Mouse (Mus musculus) heart, embryonic 11.5 days (tissue): ENCODE measurements around the gene Arhgef40. TPM values are rescaled to one million over a fixed set of nuclear protein-coding genes. Genes with fewer than 3 reads are reported as not detected.

Experiments used
- ATAC-seq: fragments of 200-750 bp; cut with Nextera tagmentation; replicated peaks from 2 replicates; pipeline ENCODE4 v1.8.0; 2017; ENCODE audit warnings: moderate library complexity; ENCODE audit not compliant: insufficient number of reproducible peaks, low FRiP score, low TSS enrichment
- H3K27ac ChIP-seq: fragments of 300-500 bp; sonication (generic); 2 replicates; pipeline ENCODE4 v1.5.1; 2014; ENCODE audit warnings: mild to moderate bottlenecking, low read depth, low read length
- H3K27me3 ChIP-seq: fragments of 300-500 bp; sonication (generic); 2 replicates; pipeline ENCODE4 v1.6.1; 2014; ENCODE audit warnings: mild to moderate bottlenecking, low read length, mixed read lengths; ENCODE audit not compliant: control insufficient read depth, insufficient read depth
- H3K36me3 ChIP-seq: fragments of 300-500 bp; sonication (generic); 2 replicates; pipeline ENCODE4 v1.6.1; 2014; ENCODE audit warnings: mild to moderate bottlenecking, low read length, moderate library complexity, mixed read lengths; ENCODE audit not compliant: control insufficient read depth, insufficient read depth
- H3K4me1 ChIP-seq: fragments of 300-500 bp; sonication (generic); 2 replicates; pipeline ENCODE4 v1.6.1; 2014; ENCODE audit warnings: low read length; ENCODE audit not compliant: control insufficient read depth, insufficient read depth
- H3K4me2 ChIP-seq: fragments of 300-500 bp; sonication (generic); 2 replicates; pipeline ENCODE4 v1.6.1; 2014; ENCODE audit warnings: mild to moderate bottlenecking, moderate library complexity
- H3K4me3 ChIP-seq: fragments of 300-500 bp; sonication (generic); 2 replicates; pipeline ENCODE4 v1.5.1; 2014; ENCODE audit warnings: low read depth, low read length
- H3K9ac ChIP-seq: fragments of 300-500 bp; sonication (generic); 2 replicates; pipeline ENCODE4 v1.6.1; 2014; ENCODE audit warnings: mild to moderate bottlenecking, low read depth, low read length, moderate library complexity
- H3K9me3 ChIP-seq: fragments of 300-500 bp; sonication (generic); replicated peaks from 2 replicates; pipeline ENCODE4 v1.6.1; 2016; ENCODE audit warnings: low read length; ENCODE audit not compliant: control insufficient read depth
- WGBS: fragments of 180-500 bp; shearing (Covaris S2); extraction: QIAGEN DNeasy Blood & Tissue Kit; methylation state at CpG from one replicate; pipeline ENCODE4 v1.1.7; 2014; ENCODE audit not compliant: insufficient replicate concordance; 5-methylcytosine and 5-hydroxymethylcytosine counted together
- polyA plus RNA-seq: library from polyadenylated mRNA; unstranded; fragments of >200 nt; fragmentation: Nextera tagmentation; extraction: Ambion mirVana; gene quantifications from 2 replicates; pipeline ENCODE4 v1.2.1, GENCODE M21; 2014

Arhgef40 gene
- polyA plus RNA-seq, 1 experiment from 2014 or later: 58.3 TPM

DNA sequence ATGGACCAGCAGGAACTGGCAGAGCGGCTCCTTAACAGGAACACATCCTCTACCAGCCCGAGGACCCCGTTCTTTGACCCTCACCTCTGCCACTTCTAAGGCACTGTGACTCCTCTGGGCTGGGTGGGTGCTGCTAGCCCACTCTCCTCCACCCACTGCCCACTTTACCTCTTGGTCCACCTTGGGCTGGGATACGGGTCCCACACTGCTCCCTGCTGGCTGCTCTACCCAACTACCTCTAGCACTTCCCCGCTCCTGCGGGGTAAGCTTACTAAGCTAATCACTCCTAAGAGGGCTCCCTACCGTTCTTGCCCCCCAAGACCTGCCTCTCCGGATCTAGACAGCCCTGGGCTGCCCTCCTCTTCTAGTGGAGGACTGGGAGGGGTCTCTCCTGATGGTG is 21.7 kb downstream of the Arhgef40 start:
- Histone ChIP-seq H3K36me3 (peaks cover 35% of the 10 kb centered on the region), H3K27ac (no peak overlapping the region), H3K4me2 (peak overlapping the region; percentile 11; the same call in 1 of the 2 replicates), H3K4me1 (peaks cover 45% of the 10 kb centered on the region), H3K9ac (no peak overlapping the region), H3K9me3 (no peaks in the 10 kb centered on the region), H3K27me3 (no peaks in the 10 kb centered on the region), H3K4me3 (no peak overlapping the region)
- whole genome bisulfite sequencing: 56% methylated on average over 8 of the region's 8 CpGs
- ATAC-seq: 0 out of 2 replicates have a peak, but pooled peaks have one; percentile 3

DNA sequence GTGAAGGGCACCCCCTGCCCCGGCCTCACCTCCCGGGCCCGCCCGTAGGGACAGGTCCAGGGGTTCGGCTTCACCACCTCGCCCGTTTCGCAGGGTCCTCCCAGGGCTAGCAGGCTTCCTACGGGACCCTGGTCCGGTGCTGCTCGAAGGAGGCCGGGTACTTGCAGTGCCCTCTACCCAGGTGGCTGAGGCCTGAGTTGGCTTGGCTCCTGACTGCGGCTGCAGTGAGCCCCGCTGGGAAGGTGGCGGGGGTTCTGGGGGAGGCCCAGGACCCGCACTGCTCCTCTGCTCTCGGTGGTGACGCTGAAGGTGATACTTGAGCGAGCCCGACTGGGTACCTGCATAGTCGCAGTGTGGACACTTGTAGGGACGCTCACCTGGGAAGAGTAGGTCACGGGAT is 22.3 kb downstream of the Arhgef40 start:
- H3K4me3 ChIP-seq: no peak overlapping the region
- WGBS: 90% methylated on average over 23 of the region's 23 CpGs
- H3K4me1 ChIP-seq: peaks cover 50% of the 10 kb centered on the region
- H3K27ac ChIP-seq: no peak overlapping the region
- H3K36me3 ChIP-seq: peaks cover 35% of the 10 kb centered on the region
- ATAC-seq: no peak
- no peak overlapping the region for H3K9ac ChIP-seq
- no peak overlapping the region for H3K4me2 ChIP-seq
- no peaks in the 10 kb centered on the region for H3K27me3 ChIP-seq
- H3K9me3 ChIP-seq: no peaks in the 10 kb centered on the region

DNA sequence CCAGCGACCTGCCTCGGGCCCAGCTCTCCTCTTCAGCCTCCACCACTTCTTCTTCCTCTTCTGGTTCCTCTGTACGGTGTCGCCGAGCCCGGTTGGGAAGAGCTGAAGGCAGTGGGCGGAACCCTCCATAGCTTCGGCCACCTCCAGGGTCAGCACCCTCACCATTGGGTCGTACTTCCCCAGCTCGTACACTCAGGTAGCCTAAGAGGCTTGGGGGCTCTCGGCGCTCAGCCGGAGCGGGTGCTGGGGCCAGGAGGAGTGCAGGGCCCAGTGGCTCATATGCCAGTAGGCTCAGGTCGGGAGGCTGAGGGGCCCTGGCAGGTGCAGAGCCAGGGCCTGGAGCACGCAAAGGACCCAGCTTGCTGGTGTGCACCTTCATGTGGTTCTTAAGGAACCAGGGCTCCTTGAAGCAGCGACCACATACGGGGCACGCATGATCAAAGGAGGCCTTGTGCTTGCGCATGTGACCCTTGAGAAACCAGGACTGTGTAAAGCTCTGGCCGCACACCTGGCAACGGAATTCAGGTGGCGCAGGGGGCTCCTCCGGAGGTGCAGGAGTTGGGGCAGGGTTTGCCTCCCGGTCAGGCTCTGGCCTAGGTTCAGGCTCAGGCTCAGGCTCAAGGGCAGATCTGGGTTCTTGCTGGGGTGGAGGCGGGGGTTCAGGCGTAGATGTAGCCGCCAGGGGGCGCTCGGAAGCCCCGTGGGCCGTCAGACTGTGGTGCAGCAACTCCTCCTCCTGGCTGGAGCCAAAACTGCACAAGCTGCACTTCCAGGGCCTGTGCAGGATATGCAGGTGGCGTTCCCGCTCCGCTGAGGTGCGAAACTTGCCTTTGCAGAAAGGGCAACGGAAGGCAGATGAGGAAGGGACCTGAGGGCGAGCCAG is 24.0 kb downstream of the Arhgef40 start:
- no peak overlapping the region for H3K27ac ChIP-seq
- H3K36me3 ChIP-seq: peaks cover 22% of the 10 kb centered on the region
- no peaks in the 10 kb centered on the region for H3K9me3 ChIP-seq
- H3K27me3 ChIP-seq: no peaks in the 10 kb centered on the region
- no peak overlapping the region for H3K4me3 ChIP-seq
- 61% methylated on average over 36 of the region's 38 CpGs for WGBS
- no peak overlapping the region for H3K9ac ChIP-seq
- H3K4me2 ChIP-seq: peak overlapping the region; percentile 21
- peaks cover 51% of the 10 kb centered on the region for H3K4me1 ChIP-seq
- peak; percentile 12; the same call in 1 of the 2 replicates for ATAC-seq

DNA sequence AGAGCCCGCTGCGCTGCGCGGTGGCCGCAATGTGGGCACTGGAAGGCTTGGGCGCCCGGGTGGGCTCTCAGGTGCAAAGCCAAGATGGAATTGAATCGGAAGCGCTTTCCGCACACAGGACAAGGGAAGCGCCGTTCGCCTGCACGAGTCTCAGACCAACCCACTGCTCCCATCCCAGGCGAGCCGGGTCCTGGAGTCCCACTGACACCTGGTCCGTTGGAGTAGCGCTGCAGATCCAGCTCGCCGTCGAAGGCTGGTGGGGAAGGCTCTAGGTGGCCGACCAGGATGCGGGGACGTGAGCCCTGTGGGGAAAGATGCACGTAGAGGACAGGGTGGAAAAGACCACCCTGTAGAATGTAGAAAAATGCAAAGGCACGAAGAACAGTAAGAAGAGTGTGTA is 24.8 kb downstream of the Arhgef40 start:
- Histone ChIP-seq H3K36me3 (peaks cover 22% of the 10 kb centered on the region), H3K4me1 (peaks cover 51% of the 10 kb centered on the region), H3K9ac (no peak overlapping the region), H3K9me3 (no peaks in the 10 kb centered on the region), H3K4me3 (no peak overlapping the region), H3K27me3 (no peaks in the 10 kb centered on the region), H3K4me2 (peak overlapping the region; percentile 21; the same call in 1 of the 2 replicates), H3K27ac (no peak overlapping the region)
- WGBS: 47% methylated on average over 26 of the region's 26 CpGs
- no peak for ATAC-seq

GRCm38 (mm10) chr14:52009841-52010240 is 25.3 kb downstream of the Arhgef40 start:
- 64% methylated on average over 6 of the region's 6 CpGs for WGBS
- H3K4me3 ChIP-seq: no peak overlapping the region; the same call in 1 of the 2 replicates
- no peak overlapping the region for H3K27ac ChIP-seq
- peak overlapping the region; percentile 50 for H3K4me2 ChIP-seq
- no peaks in the 10 kb centered on the region for H3K9me3 ChIP-seq
- no peaks in the 10 kb centered on the region for H3K27me3 ChIP-seq
- peak overlapping the region; percentile 13; the same call in 1 of the 2 replicates for H3K9ac ChIP-seq
- no peak for ATAC-seq
- peaks cover 49% of the 10 kb centered on the region for H3K4me1 ChIP-seq
- H3K36me3 ChIP-seq: peaks cover 19% of the 10 kb centered on the region

GRCm38 (mm10) chr14:52010446-52011111 is 26.1 kb downstream of the Arhgef40 start:
- Histone ChIP-seq H3K4me3 (peak overlapping the region; percentile 25), H3K4me1 (peaks cover 48% of the 10 kb centered on the region), H3K9ac (peak overlapping the region; percentile 13; the same call in 1 of the 2 replicates), H3K36me3 (peaks cover 17% of the 10 kb centered on the region), H3K27ac (peak overlapping the region; percentile 76), H3K4me2 (peak overlapping the region; percentile 50), H3K9me3 (no peaks in the 10 kb centered on the region), H3K27me3 (no peaks in the 10 kb centered on the region)
- ATAC-seq: 0 out of 2 replicates have a peak, but pooled peaks have one; percentile 16
- 4% methylated on average over 9 of the region's 9 CpGs for WGBS

DNA sequence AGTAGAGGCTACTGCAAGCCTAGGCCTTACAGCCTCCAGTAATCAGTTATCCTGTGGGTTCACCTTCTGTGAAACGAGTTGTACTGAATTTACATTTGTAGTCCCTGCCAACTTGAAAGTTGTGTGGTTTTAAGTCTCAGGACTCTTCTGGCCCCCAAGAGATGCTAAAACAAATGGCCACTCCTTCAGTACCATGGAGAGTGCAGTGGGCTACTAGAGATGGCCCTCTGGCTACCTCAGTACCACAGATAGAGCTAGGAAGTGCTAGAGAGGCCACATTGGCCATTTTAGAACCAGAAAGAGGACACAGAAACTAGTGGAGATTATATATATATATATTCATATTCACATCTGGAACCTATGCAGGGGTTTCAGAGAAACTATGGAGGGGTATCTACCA is 27.2 kb downstream of the Arhgef40 start:
- Histone ChIP-seq H3K27me3 (no peaks in the 10 kb centered on the region), H3K4me1 (peaks cover 50% of the 10 kb centered on the region), H3K9ac (no peak overlapping the region), H3K4me2 (peak overlapping the region; percentile 50; the same call in 1 of the 2 replicates), H3K9me3 (no peaks in the 10 kb centered on the region), H3K4me3 (no peak overlapping the region), H3K27ac (no peak overlapping the region), H3K36me3 (peaks cover 17% of the 10 kb centered on the region)
- ATAC-seq: no peak
- WGBS: 64% methylated on average over 1 of the region's 1 CpGs

GRCm38 (mm10) chr14:52012085-52012484 is 27.6 kb downstream of the Arhgef40 start:
- no peak for ATAC-seq
- no peak overlapping the region for H3K9ac ChIP-seq
- H3K4me1 ChIP-seq: peaks cover 50% of the 10 kb centered on the region

More at GRCm38 (mm10) chr14:52012085-52012484, 27.6 kb downstream of the Arhgef40 start:
- Histone ChIP-seq H3K36me3 (peaks cover 16% of the 10 kb centered on the region), H3K27ac (no peak overlapping the region), H3K9me3 (no peaks in the 10 kb centered on the region), H3K4me2 (no peak overlapping the region), H3K27me3 (no peaks in the 10 kb centered on the region), H3K4me3 (no peak overlapping the region)
- WGBS: 84% methylated on average over 4 of the region's 4 CpGs
